Mouse (Mus musculus) lung, adult 2 months (tissue): Measurements from ENCODE around the gene Fmo1.

Experiments used
- CTCF ChIP-seq: fragments of 200-500 bp; IDR thresholded peaks from 2 replicates; pipeline ENCODE4 v1.5.1; 2011; ENCODE audit warnings: mild to moderate bottlenecking, low read length, control low read depth; ENCODE audit not compliant: insufficient read depth
- POLR2A ChIP-seq: fragments of 200-500 bp; IDR thresholded peaks from 2 replicates; pipeline ENCODE4 v1.6.1; 2011; ENCODE audit warnings: low read depth, mild to moderate bottlenecking, control low read depth, low read length, borderline replicate concordance; ENCODE audit errors: extremely low read depth

DNA sequence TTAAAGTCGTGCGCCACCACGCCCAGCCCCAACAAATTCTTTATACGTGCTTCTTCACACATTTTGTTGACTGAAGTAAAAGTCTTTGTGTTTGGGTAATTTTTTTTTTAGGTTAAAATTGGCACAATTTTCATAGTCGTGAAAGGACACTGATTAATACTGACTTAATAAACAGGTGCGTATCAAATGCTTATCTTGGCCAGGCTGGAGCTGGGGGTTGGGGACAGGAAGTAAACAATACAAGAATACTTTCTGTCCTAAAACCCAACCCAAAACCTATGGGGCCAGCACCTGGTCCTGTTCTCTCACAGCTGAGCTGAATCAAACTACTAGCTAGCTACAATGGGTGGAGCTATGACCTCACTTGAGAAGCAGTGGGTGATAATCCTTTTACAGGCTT, 26.6 kb upstream of the Fmo1 start:
- TF ChIP-seq CTCF (no peak), POLR2A (no peak)
